In genomic region chr9:108578545-108579343, GRCm38 (mm10) we compare ENCODE assay signal across 8 mouse cellular contexts. TPM values are rescaled to one million over a fixed set of nuclear protein-coding genes. Genes with fewer than 3 reads are reported as not detected.
A peak's percentile ranks its signal among the peaks of the same experiment; 100 is the strongest.
DNase-seq lines count a peak whose midpoint lies in the region; ATAC-seq lines count a peak whose summit lies in the region.

Gene Wdr6 (minus strand): TSS chr9:108578739.

- H3K4me1 ChIP-seq in hindbrain, embryonic 12.5 days: peaks cover 53% of the 10 kb centered on the region

- peak; percentile 95 for DNase-seq in NIH3T3 (ENCODE audit: low read depth)
- DNase-seq in cerebellum, postnatal 10 days: peak; percentile 96 to 98
- peak; percentile 95 to 96 for DNase-seq in frontal cortex, postnatal 10 days (ENCODE audit: low spot score in 2 of 2)
- DNase-seq in layer of hippocampus, postnatal 14 days (ENCODE audit: low spot score in 2 of 2): peak; percentile 92 to 95
- DNase-seq in lung, postnatal 14 days: peak; percentile 90
- DNase-seq in retina, embryonic 14.5 days (ENCODE audit: low spot score): peak; percentile 95
- DNase-seq in thymus, postnatal 4 days: peak; percentile 89

- peak within 1 kb of the TSS; percentile 83 for H3K4me3 ChIP-seq in hindbrain, embryonic 12.5 days

- peaks cover 25% of the 10 kb centered on the region for H3K27me3 ChIP-seq in hindbrain, embryonic 12.5 days

- 4% methylated on average over 51 of the region's 51 CpGs for WGBS in hindbrain, embryonic 12.5 days

- peak within 1 kb of the TSS; percentile 96 for H3K9ac ChIP-seq in hindbrain, embryonic 12.5 days

- peak within 1 kb of the TSS; percentile 97 for H3K27ac ChIP-seq in hindbrain, embryonic 12.5 days

- peaks cover 33% of the 10 kb centered on the region for H3K36me3 ChIP-seq in hindbrain, embryonic 12.5 days

- peak within 1 kb of the TSS; percentile 69 for H3K4me2 ChIP-seq in hindbrain, embryonic 12.5 days (replicated peaks)

- peak; percentile 97 for ATAC-seq in hindbrain, embryonic 12.5 days (ENCODE audit: low FRiP score)

- H3K9me3 ChIP-seq in hindbrain, embryonic 12.5 days (replicated peaks): no peaks in the 10 kb centered on the region

RNA-seq across cellular contexts. Expression of gene Wdr6, which starts in this region (rescaled TPM):
- 290 and 293 TPM in 2 replicates for polyA plus RNA-seq in hindbrain, embryonic 12.5 days (2016; fragmentation: Nextera tagmentation; extraction: Ambion mirVana)
- total RNA-seq in layer of hippocampus, postnatal 14 days (2021): 100 to 1,000 TPM; 172 to 180 TPM

Comparison
In these comparisons a context has a peak if more than half of its experiments do, and no peak if none do; other contexts are left out.
1. Peak in every context shown above with its lines: DNase-seq, ATAC-seq, H3K4me3 ChIP-seq and H3K27ac ChIP-seq.